Mouse (Mus musculus) adipocyte (in vitro differentiated cells): ENCODE results near the gene Iah1.

Experiments used
- DNase-seq: peaks from one replicate; pipeline ENCODE4 v3.0.0-alpha.2; 2016; ENCODE audit warnings: low spot score

The Iah1 gene

GRCm38 (mm10) chr12:21315923-21316868 lies at the start of gene Iah1:
Gene Iah1, plus strand, starts transcription at chr12:21316389.
- peak; percentile 76 for DNase-seq

DNA sequence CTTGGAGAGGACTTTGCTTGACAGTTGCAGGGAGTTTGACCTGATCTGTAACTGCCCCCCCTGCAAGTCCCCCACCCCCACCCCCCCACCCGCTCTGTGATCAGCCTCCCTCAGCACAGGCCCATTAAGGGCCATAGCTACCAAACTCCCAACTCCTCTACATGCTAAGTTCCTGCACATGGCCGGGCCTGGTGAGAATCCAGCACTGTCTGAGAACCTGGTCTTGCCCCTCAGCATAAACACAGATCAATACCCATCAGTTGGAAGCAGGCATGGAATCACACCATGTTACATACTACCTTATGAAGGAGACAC lies 49.4 kb upstream of the Iah1 start:
- DNase-seq: no peak

DNA sequence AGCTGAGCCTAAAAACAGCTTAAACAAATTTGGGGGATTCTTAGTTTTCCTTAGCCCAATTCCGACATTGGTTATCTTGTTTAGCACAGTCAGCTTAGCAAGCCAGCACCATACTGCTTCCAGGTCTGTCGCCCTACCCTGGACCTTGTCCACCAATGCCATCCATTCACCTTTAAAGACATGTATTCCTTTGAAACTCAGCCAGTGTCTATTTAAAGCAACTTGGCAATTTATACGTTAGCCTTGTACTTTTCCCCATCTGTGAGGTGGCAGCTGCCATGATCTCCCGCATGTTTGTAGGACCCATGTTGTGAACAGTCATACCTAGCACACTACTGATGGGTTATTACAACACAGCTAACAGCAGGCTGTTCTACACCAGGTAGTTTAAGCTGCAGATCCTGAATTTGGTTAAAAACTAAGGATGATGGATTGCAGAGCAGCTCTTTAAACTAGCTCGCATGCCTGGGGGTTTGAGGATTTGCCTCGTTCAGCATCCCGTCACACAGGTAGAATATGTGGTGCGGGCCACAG lies 48.0 kb upstream of the Iah1 start:
- no peak for DNase-seq

GRCm38 (mm10) chr12:21274446-21274845 lies 41.7 kb upstream of the Iah1 start:
- no peak for DNase-seq

DNA sequence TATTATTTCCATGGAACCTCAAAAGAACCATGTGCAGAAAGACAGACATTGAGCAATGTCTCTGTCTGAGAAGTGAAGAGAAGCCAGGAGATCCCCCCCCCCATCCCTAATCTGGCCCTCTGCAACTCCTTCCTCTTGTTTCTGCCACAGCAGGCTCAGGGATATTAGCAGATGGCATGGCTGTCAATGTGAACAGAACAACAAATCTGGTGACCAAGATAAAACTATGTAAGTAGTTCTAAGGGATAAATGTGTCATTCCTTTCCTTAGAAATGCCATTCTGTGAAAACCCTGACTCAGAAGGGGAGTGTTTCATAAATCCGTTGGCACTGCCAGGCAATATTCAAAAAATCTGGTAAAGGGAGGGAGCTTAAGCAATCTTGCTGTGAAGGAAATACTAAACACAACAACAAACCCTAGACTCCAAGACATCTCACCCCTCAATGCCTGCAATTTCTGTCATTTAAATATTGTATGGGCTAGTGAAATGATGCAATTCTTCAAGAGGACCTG lies 38.8 kb upstream of the Iah1 start:
- DNase-seq: peak; percentile 71

DNA sequence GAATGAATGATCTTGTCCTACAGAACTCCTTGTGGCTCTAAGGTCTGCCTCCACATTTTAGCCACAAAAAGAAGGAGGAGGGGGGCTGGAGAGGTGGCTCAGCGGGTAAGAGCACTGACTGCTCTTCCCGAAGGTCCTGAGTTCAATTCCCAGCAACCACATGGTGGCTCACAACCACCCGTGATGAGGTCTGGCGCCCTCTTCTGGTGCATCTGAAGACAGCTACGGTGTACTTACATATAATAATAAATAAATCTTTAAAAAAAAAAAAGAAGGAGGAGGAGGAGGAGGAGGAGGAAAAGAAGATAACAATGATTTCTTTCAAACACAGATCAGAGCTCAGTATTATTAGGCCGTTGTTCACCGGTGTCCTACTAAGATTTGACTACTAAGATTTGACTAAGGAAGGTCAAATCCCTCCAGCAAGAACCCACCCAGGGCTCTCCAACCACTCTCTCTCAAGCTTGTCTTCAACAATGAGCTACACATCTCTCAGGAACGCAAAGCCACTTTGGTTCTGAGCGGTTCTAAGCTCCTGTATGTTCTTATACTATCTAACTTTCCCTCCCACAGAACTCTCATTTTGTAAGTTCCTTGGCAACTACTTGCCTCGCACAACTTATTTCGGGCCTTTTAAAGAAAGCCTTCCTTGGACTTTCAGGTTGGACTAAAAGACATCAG lies 31.3 kb upstream of the Iah1 start, which contains the start of gene Cpsf3:
TSS of gene Cpsf3 (plus strand) at position 631 of the 681 bp plus-strand sequence.
- DNase-seq: no peak

- DNase-seq: peak; percentile 55
Measured at GRCm38 (mm10) chr12:21285508-21286242, 30.5 kb upstream of the Iah1 start.

DNA sequence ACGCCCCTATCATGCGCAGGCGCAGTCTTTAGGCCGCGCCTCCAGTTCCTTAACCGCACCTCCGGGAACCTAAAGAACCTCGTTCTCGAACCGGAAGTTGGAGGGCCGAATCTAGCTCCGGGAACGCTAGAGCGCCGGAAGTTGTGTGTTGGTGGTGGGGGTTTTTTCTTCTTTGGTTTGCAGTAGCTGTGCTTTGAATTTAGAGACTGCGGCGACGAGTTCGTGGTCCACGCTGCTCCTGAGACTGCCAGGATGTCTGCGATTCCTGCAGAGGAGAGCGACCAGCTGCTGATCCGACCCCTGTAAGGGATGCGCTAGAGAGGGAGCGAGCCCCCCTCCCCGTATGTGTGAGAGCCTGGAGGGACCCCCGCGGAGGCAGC lies 30.0 kb upstream of the Iah1 start, which contains the start of gene Itgb1bp1:
TSS of gene Itgb1bp1 (minus strand) at position 42 of the 380 bp plus-strand sequence.
- DNase-seq: peak; percentile 99

GRCm38 (mm10) chr12:21286712-21287650 lies 29.2 kb upstream of the Iah1 start:
- peak; percentile 32 for DNase-seq

DNA sequence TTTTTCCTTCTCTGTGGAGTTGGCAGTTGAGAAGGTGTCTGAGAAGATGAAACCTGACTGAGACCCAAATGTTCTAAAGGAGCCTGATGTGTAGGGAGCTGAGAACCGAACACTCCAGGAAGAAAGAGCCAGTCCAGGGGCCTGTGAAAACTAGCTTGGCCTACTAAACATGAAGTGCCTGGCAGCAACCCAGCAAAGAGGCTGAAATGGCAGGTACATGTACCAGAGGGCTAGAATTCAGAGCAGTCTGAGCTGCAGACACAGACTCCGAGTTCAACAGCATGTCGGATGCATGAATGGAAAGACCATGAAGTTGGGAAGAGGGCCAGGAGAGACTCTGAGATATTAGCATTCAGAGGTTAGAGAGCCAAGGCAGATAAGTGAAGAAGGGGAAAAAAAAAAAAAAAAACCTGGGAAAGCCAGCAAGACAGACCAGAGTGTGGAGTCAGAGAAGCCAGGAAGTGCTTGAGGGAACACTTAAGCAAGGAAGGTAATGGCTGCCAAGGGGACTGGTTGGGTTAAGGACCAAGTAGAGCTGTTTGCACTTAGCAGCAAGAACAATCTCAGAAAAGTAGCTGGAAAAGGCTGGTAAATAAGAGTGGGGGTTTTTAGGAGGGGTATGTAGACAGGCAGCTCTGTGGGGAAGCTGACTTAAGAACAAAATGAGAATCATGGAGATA lies 27.3 kb upstream of the Iah1 start:
- peak; percentile 33 for DNase-seq

DNA sequence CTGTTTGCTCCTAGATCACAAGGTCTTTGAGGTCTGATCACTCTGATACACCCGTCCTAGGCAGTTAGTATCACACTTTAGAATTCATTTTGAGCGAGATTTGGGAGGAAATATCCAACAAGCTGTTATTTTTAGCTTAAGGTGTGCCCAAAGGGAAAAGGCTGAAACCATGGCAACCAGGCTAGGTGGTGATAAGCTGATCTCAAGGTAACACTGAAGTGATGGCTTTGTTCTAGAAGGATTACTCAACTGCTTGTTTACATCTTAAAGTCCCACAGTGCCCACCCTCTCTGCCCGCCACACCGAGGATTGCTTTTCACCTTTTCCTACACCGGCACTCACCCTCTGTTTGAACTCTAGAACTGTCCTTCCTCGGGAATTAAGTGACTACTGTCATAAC lies 26.5 kb upstream of the Iah1 start:
- no peak for DNase-seq

GRCm38 (mm10) chr12:21298856-21299255 lies 17.3 kb upstream of the Iah1 start:
- DNase-seq: no peak

DNA sequence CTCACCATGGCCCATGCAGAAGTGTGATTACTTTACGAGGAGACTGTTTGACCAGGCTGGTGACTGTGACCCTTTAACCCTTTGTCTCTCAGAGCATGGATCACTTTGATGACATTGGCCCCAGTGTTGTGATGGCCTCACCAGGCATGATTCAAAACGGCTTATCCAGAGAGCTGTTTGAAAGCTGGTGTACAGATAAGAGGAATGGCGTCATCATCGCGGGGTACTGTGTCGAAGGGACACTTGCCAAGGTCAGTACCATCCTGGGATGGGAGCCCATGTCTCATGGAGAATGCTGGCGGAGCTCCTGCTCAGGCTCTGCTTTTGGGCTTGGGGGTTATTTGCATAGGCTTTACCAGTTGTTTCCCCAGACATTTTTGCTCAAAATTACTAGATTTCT lies 14.9 kb upstream of the Iah1 start:
- no peak for DNase-seq

DNA sequence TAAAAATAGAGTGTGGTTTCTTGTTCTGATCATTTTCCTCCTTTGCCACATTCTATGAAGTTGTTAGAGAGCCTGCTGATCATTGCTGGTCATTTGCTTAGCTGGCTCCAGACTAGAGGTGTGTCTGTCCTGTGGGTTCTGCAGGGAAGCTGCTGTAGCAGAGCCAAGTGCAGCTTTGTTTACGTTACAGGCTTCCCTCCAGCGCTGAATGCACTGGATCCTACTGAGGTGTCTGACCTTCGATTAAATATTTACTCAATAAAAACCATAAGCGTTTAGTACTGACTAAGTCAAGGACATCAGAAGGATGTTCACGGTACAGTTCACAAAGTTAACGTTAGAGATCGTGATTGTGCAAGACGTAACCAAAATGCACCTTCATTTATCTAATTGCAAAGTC lies 14.3 kb upstream of the Iah1 start:
- no peak for DNase-seq

GRCm38 (mm10) chr12:21302361-21302783 lies 13.8 kb upstream of the Iah1 start:
- no peak for DNase-seq

DNA sequence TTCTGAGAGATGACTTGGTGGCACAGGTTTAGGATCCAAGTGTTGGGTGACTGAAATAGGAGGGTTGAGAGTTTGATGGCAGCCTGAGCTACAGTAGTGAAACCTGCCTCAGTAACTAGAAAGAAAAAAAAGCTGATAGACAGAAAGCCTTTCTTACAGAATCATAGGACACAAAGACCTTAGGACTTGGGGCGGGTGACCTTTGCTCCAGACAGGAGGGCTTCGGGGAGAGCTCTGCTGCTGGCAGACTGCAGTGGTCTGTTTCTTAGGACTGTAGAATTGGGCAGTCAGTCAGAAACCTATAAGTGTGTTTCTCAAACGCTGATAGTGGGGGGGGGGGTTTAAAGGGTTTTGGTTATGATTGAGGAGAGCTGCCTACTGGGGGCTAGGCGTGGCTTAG lies 10.4 kb upstream of the Iah1 start:
- no peak for DNase-seq

DNA sequence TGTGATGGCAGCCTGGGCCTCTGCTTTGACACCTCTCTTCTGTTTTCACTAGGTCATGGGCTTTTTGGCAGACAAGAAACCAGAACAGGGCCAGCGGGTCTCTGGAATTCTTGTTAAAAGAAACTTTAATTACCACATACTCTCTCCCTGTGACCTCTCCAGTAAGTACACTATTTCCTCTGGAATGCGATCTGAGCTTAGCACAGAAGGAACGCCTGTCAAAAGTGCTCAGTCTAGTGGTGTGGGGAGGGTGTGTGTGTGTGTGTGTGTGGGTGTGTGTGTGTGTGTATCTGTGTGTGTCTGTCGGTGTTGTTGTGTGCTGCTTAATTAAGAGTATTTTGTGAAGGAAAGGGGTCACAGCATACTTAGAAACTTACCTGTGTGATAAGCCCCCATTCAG lies 9.5 kb upstream of the Iah1 start:
- DNase-seq: no peak

DNA sequence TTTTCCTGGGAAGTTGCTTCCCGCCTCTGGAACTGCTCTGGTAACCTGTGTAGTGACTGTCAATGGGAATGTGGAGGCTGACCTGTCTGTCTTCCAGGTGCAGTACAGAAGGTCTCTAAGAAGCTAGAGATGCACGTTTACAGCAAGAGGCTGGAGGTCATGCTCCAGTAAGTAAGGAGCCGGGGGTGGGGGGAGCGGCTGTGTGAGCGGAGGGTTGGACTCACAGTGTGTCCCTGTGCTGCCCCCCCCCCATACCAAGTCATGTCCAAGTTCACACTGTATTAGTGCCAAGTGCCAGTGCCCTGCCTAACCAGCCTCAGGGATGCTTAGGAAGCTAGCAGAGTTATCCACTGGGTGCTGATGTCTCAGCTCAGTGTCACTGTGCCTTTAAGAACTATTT lies 4.0 kb upstream of the Iah1 start:
- DNase-seq: no peak

- DNase-seq: peak; percentile 73
Measured at GRCm38 (mm10) chr12:21316869-21317265, 678 bp downstream of the Iah1 start.

- peak; percentile 74 for DNase-seq
Measured at GRCm38 (mm10) chr12:21318143-21318895, 2.1 kb downstream of the Iah1 start.
